11 mouse cellular contexts compared by ENCODE assay signal in genomic region chr11:98057466-98057865, GRCm38 (mm10). TPM values are rescaled to one million over a fixed set of nuclear protein-coding genes. Genes with fewer than 3 reads are reported as not detected.
A peak's percentile ranks its signal among the peaks of the same experiment; 100 is the strongest.
DNase-seq lines count a peak whose midpoint lies in the region; ATAC-seq lines count a peak whose summit lies in the region.
"Had no signal": no experiment of that assay in that cellular context is flagged by ENCODE, and none has a peak within 500 bp of the region (broad histone marks: within the 10 kb centered on the region; RNA-seq: fewer than 3 reads in every experiment).

No protein-coding gene starts in this region.

- peaks cover 8% of the 10 kb centered on the region for H3K27me3 ChIP-seq in kidney, embryonic 14.5 days (ENCODE audit: control insufficient read depth, insufficient read depth, low read length)

- no peak overlapping the region for H3K4me3 ChIP-seq in kidney, embryonic 14.5 days (ENCODE audit: low read length)
- H3K4me3 ChIP-seq: embryonic facial prominence, embryonic 10.5 days had no signal

- H3K9me3 ChIP-seq in kidney, embryonic 14.5 days (ENCODE audit: control insufficient read depth, low read length), result no peaks in the 10 kb centered on the region
- H3K9me3 ChIP-seq: embryonic facial prominence, embryonic 10.5 days had no signal

- WGBS in kidney, embryonic 14.5 days, result 14% methylated on average over 9 of the region's 9 CpGs

- peaks cover 10% of the 10 kb centered on the region; the same call in 1 of the 2 replicates for H3K4me1 ChIP-seq in kidney, embryonic 14.5 days (ENCODE audit: control insufficient read depth, insufficient read depth, low read length)

- no peak for ATAC-seq in kidney, embryonic 14.5 days (ENCODE audit: low FRiP score, low TSS enrichment)

- no peak overlapping the region for H3K27ac ChIP-seq in kidney, embryonic 14.5 days (ENCODE audit: low read depth, low read length)
- H3K27ac ChIP-seq: embryonic facial prominence, embryonic 10.5 days had no signal

- 0 out of 2 replicates have a peak overlapping the region, but pooled peaks have one; percentile 4 for H3K4me2 ChIP-seq in kidney, embryonic 14.5 days (replicated peaks; ENCODE audit: low read depth, low read length)

- H3K9ac ChIP-seq in kidney, embryonic 14.5 days (ENCODE audit: low read depth, low read length), result no peak overlapping the region

- DNase-seq in adrenal gland, adult (ENCODE audit: inconsistent age in 2 of 2, low spot score in 1 of 2), result peak; percentile 63 to 82
- no peak for DNase-seq in adrenal gland, postnatal 4 days (ENCODE audit: low spot score in 2 of 2)
- DNase-seq in kidney, adult 8-10 months, result no peak
- DNase-seq in urinary bladder, postnatal 25 days (ENCODE audit: low spot score), result peak; percentile 9
- no peak for DNase-seq in urinary bladder, postnatal 10 days (ENCODE audit: low spot score)
- DNase-seq in spleen, adult 12 weeks (ENCODE audit: low spot score), result no peak
- no peak for DNase-seq in lung, adult 18-20 months
- DNase-seq: lung, postnatal 14 days; spleen, adult 18-20 months had no signal

- no peaks in the 10 kb centered on the region for H3K36me3 ChIP-seq in kidney, embryonic 14.5 days (ENCODE audit: control insufficient read depth, insufficient read depth, low read length)
- H3K36me3 ChIP-seq: embryonic facial prominence, embryonic 10.5 days had no signal

RNA-seq across cellular contexts. Expression of gene Stac2, which starts 4.2 kb away (rescaled TPM):
- 1 to 10 TPM; 4.1 to 4.8 TPM for total RNA-seq in adrenal gland, postnatal 4 days (2021)
- 3.8 and 4.1 TPM in 2 replicates for polyA plus RNA-seq in kidney, embryonic 14.5 days (2014; fragmentation: Nextera tagmentation; extraction: Ambion mirVana)

RNA-seq across cellular contexts. Expression of gene Rpl19, which starts 31.0 kb away (rescaled TPM):
- 1,000 to 10,000 TPM; 1,362 to 1,367 TPM for total RNA-seq in adrenal gland, postnatal 4 days (2021)
- polyA plus RNA-seq in kidney, embryonic 14.5 days (2014; fragmentation: Nextera tagmentation; extraction: Ambion mirVana), result 1,236 and 1,648 TPM in 2 replicates

RNA-seq across cellular contexts. Expression of gene Cacnb1, which starts 34.6 kb away (rescaled TPM):
- total RNA-seq in adrenal gland, postnatal 4 days (2021), result 10 to 100 TPM; 18.8 TPM
- polyA plus RNA-seq in kidney, embryonic 14.5 days (2014; fragmentation: Nextera tagmentation; extraction: Ambion mirVana), result 11.7 and 12.3 TPM in 2 replicates

Comparison
In these comparisons a context has a peak if more than half of its experiments do, and no peak if none do; other contexts are left out.
1. DNase-seq: peak in adrenal gland, adult (2 of 2) and urinary bladder, postnatal 25 days (single experiment); none in adrenal gland, postnatal 4 days (0 of 2), kidney, adult 8-10 months (0 of 2), urinary bladder, postnatal 10 days (single experiment), spleen, adult 12 weeks (single experiment) and lung, adult 18-20 months (0 of 2).